Mouse (Mus musculus): ENCODE results near the gene Tmem91. TPM values are rescaled to one million over a fixed set of nuclear protein-coding genes. Genes with fewer than 3 reads are reported as not detected.
A peak's percentile ranks its signal among the peaks of the same experiment; 100 is the strongest.

Gene Tmem91
- polyA plus RNA-seq, 1 experiment, result 2.9 TPM

DNA sequence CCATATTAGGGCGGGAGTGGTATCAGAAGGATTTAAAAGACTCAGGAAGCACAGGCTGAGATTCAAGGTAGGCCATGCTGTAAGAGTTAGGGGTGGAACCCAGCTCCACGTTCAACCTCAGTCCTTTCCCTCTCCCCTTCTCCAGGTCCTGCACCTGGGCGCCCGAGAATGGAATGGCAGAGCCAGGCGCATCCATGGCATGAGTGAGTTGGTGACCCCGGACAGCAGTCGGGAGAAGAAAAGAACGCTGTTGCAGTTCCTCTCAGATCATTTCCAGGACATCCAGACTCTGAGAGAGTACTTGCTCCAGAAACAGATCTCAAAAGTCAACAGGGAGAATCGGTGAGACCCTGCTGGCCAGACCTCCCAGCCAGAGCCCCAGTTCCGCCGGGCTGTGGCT, 54.2 kb downstream of the Tmem91 start:
- DNase-seq, result no peak
- Histone ChIP-seq H3K4me1 (replicated peaks; ENCODE audit: control insufficient read depth, insufficient read depth, low read length) (peaks cover 2% of the 10 kb centered on the region; the same call in 1 of the 2 replicates), H3K27me3 (ENCODE audit: control insufficient read depth, insufficient read depth, low read length) (no peaks in the 10 kb centered on the region), H3K27ac (ENCODE audit: control insufficient read depth, insufficient read depth, low read length) (no peak overlapping the region), H3K36me3 (ENCODE audit: control insufficient read depth, insufficient read depth, low read length) (no peaks in the 10 kb centered on the region), H3K4me3 (ENCODE audit: control insufficient read depth, insufficient read depth, low read length) (no peak overlapping the region)
- WGBS, result 95% methylated on average over 11 of the region's 11 CpGs
- no peak for TF ChIP-seq CTCF (IDR thresholded peaks at IDR 0.05; ENCODE audit: borderline replicate concordance, control insufficient read depth, extremely low read depth, insufficient read depth, low read length, poor library complexity)
- TF ChIP-seq POLR2A (IDR thresholded peaks at IDR 0.05; ENCODE audit: control insufficient read depth, extremely low read depth, insufficient read depth, low read length, poor library complexity), result no peak

DNA sequence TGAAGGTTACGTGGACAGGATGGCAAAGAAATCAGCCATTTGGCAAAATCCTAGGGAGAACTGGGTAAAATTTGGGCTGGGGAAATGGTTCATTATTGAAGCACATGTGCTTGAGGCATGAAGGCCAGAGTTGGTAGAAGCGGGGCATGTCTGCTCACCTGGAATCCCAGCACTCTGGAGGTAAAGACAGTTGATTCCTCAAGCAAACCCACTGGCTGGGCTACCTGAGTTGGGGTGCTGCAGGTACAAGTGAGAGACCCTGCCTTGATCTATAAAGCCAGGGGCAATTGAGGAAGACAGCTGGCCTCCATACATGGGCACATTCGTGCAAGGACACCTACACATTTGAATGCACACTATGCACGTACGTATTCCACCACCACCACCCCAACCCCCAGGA, 54.9 kb downstream of the Tmem91 start:
- Histone ChIP-seq H3K27ac (ENCODE audit: control insufficient read depth, insufficient read depth, low read length) (no peak overlapping the region), H3K4me1 (replicated peaks; ENCODE audit: control insufficient read depth, insufficient read depth, low read length) (peaks cover 2% of the 10 kb centered on the region; the same call in 1 of the 2 replicates), H3K36me3 (ENCODE audit: control insufficient read depth, insufficient read depth, low read length) (no peaks in the 10 kb centered on the region), H3K27me3 (ENCODE audit: control insufficient read depth, insufficient read depth, low read length) (no peaks in the 10 kb centered on the region), H3K4me3 (ENCODE audit: control insufficient read depth, insufficient read depth, low read length) (no peak overlapping the region)
- TF ChIP-seq POLR2A (IDR thresholded peaks at IDR 0.05; ENCODE audit: control insufficient read depth, extremely low read depth, insufficient read depth, low read length, poor library complexity), result no peak
- WGBS, result 96% methylated on average over 5 of the region's 5 CpGs
- DNase-seq, result no peak

DNA sequence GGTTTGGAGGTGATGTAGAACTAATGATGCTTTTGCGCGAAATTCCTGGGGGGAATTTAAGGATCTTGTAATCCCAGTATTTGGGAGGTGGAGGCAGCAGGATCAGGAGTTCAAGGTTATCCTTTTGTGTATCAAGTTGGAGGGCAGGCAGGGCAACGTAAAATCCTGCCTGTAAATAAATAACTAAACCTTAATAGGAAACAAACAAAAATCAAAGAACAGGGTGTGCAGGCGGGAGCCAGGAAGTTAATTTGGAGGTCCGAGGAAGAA, 55.3 kb downstream of the Tmem91 start:
- Histone ChIP-seq H3K27me3 (ENCODE audit: control insufficient read depth, insufficient read depth, low read length) (no peaks in the 10 kb centered on the region), H3K4me1 (replicated peaks; ENCODE audit: control insufficient read depth, insufficient read depth, low read length) (peaks cover 2% of the 10 kb centered on the region; the same call in 1 of the 2 replicates), H3K27ac (ENCODE audit: control insufficient read depth, insufficient read depth, low read length) (no peak overlapping the region), H3K4me3 (ENCODE audit: control insufficient read depth, insufficient read depth, low read length) (peak overlapping the region; percentile 80), H3K36me3 (ENCODE audit: control insufficient read depth, insufficient read depth, low read length) (no peaks in the 10 kb centered on the region)
- no peak for DNase-seq
- TF ChIP-seq CTCF (IDR thresholded peaks at IDR 0.05; ENCODE audit: borderline replicate concordance, control insufficient read depth, extremely low read depth, insufficient read depth, low read length, poor library complexity) (no peak), POLR2A (IDR thresholded peaks at IDR 0.05; ENCODE audit: control insufficient read depth, extremely low read depth, insufficient read depth, low read length, poor library complexity) (no peak)
- WGBS, result 28% methylated on average over 5 of the region's 5 CpGs

Other genes starting within 250 kb of the Tmem91 start
- gene Ceacam1, start 197.6 kb downstream of the Tmem91 start, polyA plus RNA-seq (2012; rRNA removed), result 5.0 and 5.8 TPM in 2 replicates
- 0.22 TPM in 1 of 2 replicates, not detected in the other for gene Ceacam2, start 135.3 kb downstream of the Tmem91 start, polyA plus RNA-seq (2012; rRNA removed)
- gene Erich4, start 59.3 kb downstream of the Tmem91 start, polyA plus RNA-seq (2012; rRNA removed), result not detected in 2 replicates
- gene Dmac2, start 55.8 kb downstream of the Tmem91 start, polyA plus RNA-seq (2012; rRNA removed), result 80.2 and 86.2 TPM in 2 replicates
- gene B3gnt8, start 48.5 kb downstream of the Tmem91 start, polyA plus RNA-seq (2012; rRNA removed), result 28.7 and 32.8 TPM in 2 replicates
- gene Bckdha, start 16.2 kb downstream of the Tmem91 start, polyA plus RNA-seq (2012; rRNA removed), result 166 and 181 TPM in 2 replicates
- 141 and 146 TPM in 2 replicates for gene Exosc5, start 16.0 kb downstream of the Tmem91 start, polyA plus RNA-seq (2012; rRNA removed)
- gene B9d2, start 5.6 kb upstream of the Tmem91 start, polyA plus RNA-seq (2012; rRNA removed), result 153 and 164 TPM in 2 replicates
- gene Tgfb1, start 11.8 kb upstream of the Tmem91 start, polyA plus RNA-seq (2012; rRNA removed), result 125 and 157 TPM in 2 replicates
- 184 and 185 TPM in 2 replicates for gene Ccdc97, start 43.9 kb upstream of the Tmem91 start, polyA plus RNA-seq (2012; rRNA removed)
- gene Hnrnpul1, start 79.6 kb upstream of the Tmem91 start, polyA plus RNA-seq (2012; rRNA removed), result 102 and 134 TPM in 2 replicates
- 67.0 and 75.0 TPM in 2 replicates for gene Axl, start 113.5 kb upstream of the Tmem91 start, polyA plus RNA-seq (2012; rRNA removed)
- 2.7 and 5.2 TPM in 2 replicates for gene Cyp2s1, start 141.7 kb upstream of the Tmem91 start, polyA plus RNA-seq (2012; rRNA removed)
- 0.15 and 0.23 TPM in 2 replicates for gene Cyp2b10, start 222.5 kb upstream of the Tmem91 start, polyA plus RNA-seq (2012; rRNA removed)